Mouse (Mus musculus) CD4-positive, CD25-positive, alpha-beta regulatory T cell, adult 2 months (primary cell): ENCODE measurements around the gene Hspd1.
A peak's percentile ranks its signal among the peaks of the same experiment; 100 is the strongest.
"Not testable (repeated sequence)": the region's sequence is repeated elsewhere in the genome, so short reads cannot be mapped to it uniquely, and the experiment has no call there.

Experiments
- DNase-seq: peaks from one replicate; pipeline ENCODE4 v3.0.0-alpha.2; 2012; ENCODE audit warnings: low read depth, low spot score

Hspd1 gene

GRCm38 (mm10) chr1:55087401-55087904 lies 590 bp downstream of the Hspd1 start:
- DNase-seq: no peak

GRCm38 (mm10) chr1:55086868-55087400 lies 1.1 kb downstream of the Hspd1 start:
- DNase-seq: no peak

- no peak for DNase-seq
Observed at GRCm38 (mm10) chr1:55085781-55086366, 2.2 kb downstream of the Hspd1 start.

GRCm38 (mm10) chr1:55082106-55082505 lies 5.9 kb downstream of the Hspd1 start:
- peak; percentile 57 for DNase-seq

GRCm38 (mm10) chr1:55079677-55080076 lies 8.4 kb downstream of the Hspd1 start:
- DNase-seq: no peak

- DNase-seq: no peak
Observed at GRCm38 (mm10) chr1:55076849-55077516, 11.1 kb downstream of the Hspd1 start.

- DNase-seq: no peak
Observed at GRCm38 (mm10) chr1:55076395-55076743, 11.7 kb downstream of the Hspd1 start.

GRCm38 (mm10) chr1:55075652-55076394 lies 12.2 kb downstream of the Hspd1 start:
- DNase-seq: no peak

GRCm38 (mm10) chr1:55074757-55075156 lies 13.3 kb downstream of the Hspd1 start:
- no peak for DNase-seq

- not testable (repeated sequence) for DNase-seq
Observed at GRCm38 (mm10) chr1:55072328-55072727, 15.7 kb downstream of the Hspd1 start.

GRCm38 (mm10) chr1:55061772-55062171 lies 26.3 kb downstream of the Hspd1 start:
- no peak for DNase-seq

- DNase-seq: no peak
Observed at GRCm38 (mm10) chr1:55061099-55061498, 26.9 kb downstream of the Hspd1 start.

- DNase-seq: not testable (repeated sequence)
Observed at GRCm38 (mm10) chr1:55058383-55058782, 29.7 kb downstream of the Hspd1 start.

- DNase-seq: no peak
Observed at GRCm38 (mm10) chr1:55055322-55056115, 32.5 kb downstream of the Hspd1 start.

- peak; percentile 20 for DNase-seq
Observed at GRCm38 (mm10) chr1:55053596-55053995, 34.4 kb downstream of the Hspd1 start.

- peak; percentile 71 for DNase-seq
Observed at GRCm38 (mm10) chr1:55053005-55053404, 35.0 kb downstream of the Hspd1 start.

GRCm38 (mm10) chr1:55052355-55052953 lies 35.6 kb downstream of the Hspd1 start, which contains the start of gene Coq10b:
Gene Coq10b (plus strand): TSS chr1:55052770.
- peak; percentile 99 for DNase-seq

- DNase-seq: peak; percentile 64
Observed at GRCm38 (mm10) chr1:55051671-55052070, 36.4 kb downstream of the Hspd1 start.

- DNase-seq: peak; percentile 19
Observed at GRCm38 (mm10) chr1:55048841-55049587, 39.0 kb downstream of the Hspd1 start.

GRCm38 (mm10) chr1:55043164-55043563 lies 44.9 kb downstream of the Hspd1 start:
- no peak for DNase-seq
